9 mouse cellular contexts compared by ENCODE assay signal in the genomic region with DNA sequence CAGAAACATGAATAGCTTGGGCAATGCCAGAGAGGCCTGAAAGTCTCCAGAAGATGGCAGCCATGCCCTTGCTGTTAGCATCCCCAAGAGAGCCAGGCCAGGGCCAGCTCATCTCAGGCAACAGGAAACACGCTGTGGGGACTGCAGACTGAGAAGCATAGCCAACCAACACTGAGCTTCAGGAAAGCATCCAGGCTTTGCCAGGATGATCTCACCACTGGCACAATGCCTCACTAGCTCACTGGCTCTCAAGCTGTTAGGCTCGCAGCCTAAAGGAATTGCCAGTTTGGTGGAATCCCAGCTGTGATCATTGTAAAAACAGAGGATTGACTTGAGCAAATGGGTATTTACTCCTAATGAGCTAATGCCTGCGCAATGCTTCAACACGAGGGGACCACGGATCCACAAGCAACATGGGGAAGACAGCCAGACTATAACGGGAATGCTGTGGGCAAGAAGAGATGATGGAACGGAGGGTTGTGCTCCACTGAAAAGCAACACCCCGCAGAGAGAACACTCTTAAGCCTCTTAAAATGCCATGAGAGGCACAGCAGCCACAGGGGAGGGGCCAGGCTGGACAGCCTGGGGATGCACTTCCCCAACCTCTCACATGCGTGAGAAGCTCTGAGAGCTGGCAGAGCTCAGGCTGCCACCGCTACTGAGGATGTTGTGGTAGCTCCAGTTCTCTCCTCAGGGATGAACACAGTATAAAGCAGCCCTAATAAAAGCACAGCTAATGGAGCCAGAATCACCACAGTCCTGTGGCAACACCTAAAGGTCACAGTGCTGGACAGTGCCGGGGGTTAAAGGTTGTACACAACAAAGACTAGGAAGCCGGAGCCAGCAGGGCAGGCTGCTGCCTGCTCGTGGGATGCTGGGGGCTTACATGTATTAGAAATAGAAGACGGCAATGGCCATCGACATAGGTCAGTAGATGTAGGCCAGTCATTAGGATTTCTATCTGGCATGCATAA. TPM values are rescaled to one million over a fixed set of nuclear protein-coding genes. Genes with fewer than 3 reads are reported as not detected.
DNase-seq lines count a peak whose midpoint lies in the region; ATAC-seq lines count a peak whose summit lies in the region.
"Had no signal": no experiment of that assay in that cellular context is flagged by ENCODE, and none has a peak within 500 bp of the region (broad histone marks: within the 10 kb centered on the region; RNA-seq: fewer than 3 reads in every experiment).

No protein-coding gene starts in this region.

- no peaks in the 10 kb centered on the region for H3K9me3 ChIP-seq in liver, embryonic 12.5 days (replicated peaks)
- no peaks in the 10 kb centered on the region for H3K9me3 ChIP-seq in liver, embryonic 11.5 days (ENCODE audit: control insufficient read depth, low read length)
- no peaks in the 10 kb centered on the region for H3K9me3 ChIP-seq in forebrain, embryonic 10.5 days
- no peaks in the 10 kb centered on the region for H3K9me3 ChIP-seq in heart, embryonic 15.5 days (replicated peaks)

- peaks cover 83% of the 10 kb centered on the region for H3K36me3 ChIP-seq in liver, embryonic 12.5 days
- H3K36me3 ChIP-seq in liver, embryonic 11.5 days (ENCODE audit: control insufficient read depth, insufficient read depth, low read length): peaks cover 19% of the 10 kb centered on the region; the same call in 1 of the 2 replicates
- peaks cover 72% of the 10 kb centered on the region for H3K36me3 ChIP-seq in forebrain, embryonic 10.5 days (replicated peaks)
- peaks cover 12% of the 10 kb centered on the region; the same call in 1 of the 2 replicates for H3K36me3 ChIP-seq in heart, embryonic 15.5 days

- no peak overlapping the region for H3K4me2 ChIP-seq in liver, embryonic 12.5 days
- H3K4me2 ChIP-seq in liver, embryonic 11.5 days: no peak overlapping the region
- H3K4me2 ChIP-seq in heart, embryonic 15.5 days: peak overlapping the region; percentile 6

- no peak overlapping the region for H3K4me3 ChIP-seq in liver, embryonic 12.5 days
- H3K4me3 ChIP-seq in liver, embryonic 11.5 days (ENCODE audit: low read depth, low read length): no peak overlapping the region
- no peak overlapping the region for H3K4me3 ChIP-seq in forebrain, embryonic 10.5 days
- H3K4me3 ChIP-seq in heart, embryonic 15.5 days: no peak overlapping the region

- no peak for ATAC-seq in liver, embryonic 12.5 days
- ATAC-seq in liver, embryonic 11.5 days (replicated peaks; ENCODE audit: low FRiP score): no peak
- peak; percentile 86 for ATAC-seq in heart, embryonic 15.5 days (replicated peaks; ENCODE audit: insufficient number of reproducible peaks, insufficient read depth, low FRiP score, low read depth)

- no peaks in the 10 kb centered on the region for H3K27me3 ChIP-seq in liver, embryonic 12.5 days (replicated peaks)
- no peaks in the 10 kb centered on the region for H3K27me3 ChIP-seq in liver, embryonic 11.5 days (replicated peaks; ENCODE audit: control insufficient read depth, insufficient read depth, low read length)
- no peaks in the 10 kb centered on the region for H3K27me3 ChIP-seq in forebrain, embryonic 10.5 days (ENCODE audit: poor library complexity, severe bottlenecking)
- no peaks in the 10 kb centered on the region for H3K27me3 ChIP-seq in heart, embryonic 15.5 days

- H3K27ac ChIP-seq in liver, embryonic 12.5 days: peak overlapping the region; percentile 97
- H3K27ac ChIP-seq in liver, embryonic 11.5 days (ENCODE audit: low read depth, low read length): no peak overlapping the region
- H3K27ac ChIP-seq in forebrain, embryonic 10.5 days: peak overlapping the region; percentile 60; the same call in 1 of the 2 replicates
- H3K27ac ChIP-seq in heart, embryonic 15.5 days: peak overlapping the region; percentile 74
- H3K27ac ChIP-seq: macrophage had no signal

- DNase-seq in liver, embryonic 11.5 days (ENCODE audit: low spot score): no peak
- no peak for DNase-seq in forebrain, embryonic 10.5 days (ENCODE audit: extremely low spot score, low spot score)
- peak; percentile 98 for DNase-seq in layer of hippocampus, adult 9-11 months
- peak; percentile 83 for DNase-seq in lung, postnatal 14 days
- peak; percentile 91 for DNase-seq in skeletal muscle tissue, adult 2 months (ENCODE audit: low read depth, low spot score)
- no peak for DNase-seq in thymus, postnatal 0 days (ENCODE audit: low spot score)

- H3K9ac ChIP-seq in liver, embryonic 12.5 days: no peak overlapping the region
- no peak overlapping the region for H3K9ac ChIP-seq in liver, embryonic 11.5 days (ENCODE audit: low read depth, low read length)
- no peak overlapping the region for H3K9ac ChIP-seq in heart, embryonic 15.5 days

- peaks cover 72% of the 10 kb centered on the region for H3K4me1 ChIP-seq in liver, embryonic 12.5 days
- peaks cover 13% of the 10 kb centered on the region for H3K4me1 ChIP-seq in liver, embryonic 11.5 days (replicated peaks; ENCODE audit: control insufficient read depth, insufficient read depth, low read length)
- peaks cover 28% of the 10 kb centered on the region for H3K4me1 ChIP-seq in forebrain, embryonic 10.5 days
- peaks cover 22% of the 10 kb centered on the region for H3K4me1 ChIP-seq in heart, embryonic 15.5 days (replicated peaks)

- WGBS in liver, embryonic 12.5 days (ENCODE audit: insufficient replicate concordance): 82% methylated on average over 15 of the region's 15 CpGs
- 87% methylated on average over 15 of the region's 15 CpGs for WGBS in liver, embryonic 11.5 days
- 42% methylated on average over 15 of the region's 15 CpGs for WGBS in forebrain, embryonic 10.5 days
- 52% methylated on average over 15 of the region's 15 CpGs for WGBS in heart, embryonic 15.5 days

RNA-seq across cellular contexts. Expression of gene Cabin1, which starts 59.6 kb away (rescaled TPM):
- 23.7 and 24.4 TPM in 2 replicates for polyA plus RNA-seq in liver, embryonic 12.5 days (2016; fragmentation: Nextera tagmentation; extraction: Ambion mirVana)
- polyA plus RNA-seq in liver, embryonic 11.5 days (2014; fragmentation: Nextera tagmentation; extraction: Ambion mirVana): 30.3 and 33.3 TPM in 2 replicates
- polyA plus RNA-seq in forebrain, embryonic 10.5 days (2016; fragmentation: Nextera tagmentation; extraction: Ambion mirVana): 34.6 and 36.6 TPM in 2 replicates
- polyA plus RNA-seq in heart, embryonic 15.5 days (2015; fragmentation: Nextera tagmentation; extraction: Ambion mirVana): 25.2 and 26.7 TPM in 2 replicates
- polyA plus RNA-seq in thymus, postnatal 0 days (2015; fragmentation: Nextera tagmentation; extraction: Ambion mirVana): 21.3 and 26.1 TPM in 2 replicates

Comparison
In these comparisons a context has a peak if more than half of its experiments do, and no peak if none do; other contexts are left out.
1. DNase-seq: peak in layer of hippocampus, adult 9-11 months (single experiment), lung, postnatal 14 days (single experiment) and skeletal muscle tissue, adult 2 months (single experiment); none in liver, embryonic 11.5 days (single experiment), forebrain, embryonic 10.5 days (single experiment) and thymus, postnatal 0 days (single experiment).